Mouse (Mus musculus) midbrain, postnatal 0 days (tissue): ENCODE data around the gene Ebp. TPM values are rescaled to one million over a fixed set of nuclear protein-coding genes. Genes with fewer than 3 reads are reported as not detected.

Experiments used
- ATAC-seq: fragments of 200-750 bp; cut with Nextera tagmentation; 2 replicates; pipeline ENCODE4 v1.8.0; 2017; ENCODE audit warnings: moderate number of reproducible peaks, mild to moderate bottlenecking, moderate TSS enrichment, moderate library complexity; ENCODE audit not compliant: low FRiP score
- DNase-seq: peaks from one replicate; pipeline ENCODE4 v3.0.0-alpha.2; 2015; ENCODE audit warnings: low spot score
- H3K27ac ChIP-seq: fragments of 300-500 bp; sonication (generic); 2 replicates; pipeline ENCODE4 v1.5.1; 2014; ENCODE audit warnings: low read depth, mild to moderate bottlenecking, low read length, mixed read lengths
- H3K27me3 ChIP-seq: fragments of 300-500 bp; sonication (generic); 2 replicates; pipeline ENCODE4 v1.6.1; 2014; ENCODE audit warnings: low read length, control low read depth, mixed read lengths; ENCODE audit not compliant: insufficient read depth
- H3K36me3 ChIP-seq: fragments of 300-500 bp; sonication (generic); 2 replicates; pipeline ENCODE4 v1.6.1; 2014; ENCODE audit warnings: low read length, control low read depth, mixed read lengths; ENCODE audit not compliant: insufficient read depth
- H3K4me1 ChIP-seq: fragments of 300-500 bp; sonication (generic); 2 replicates; pipeline ENCODE4 v1.6.1; 2014; ENCODE audit warnings: mild to moderate bottlenecking, control low read depth, antibody characterized with exemption, low read length, mixed read lengths; ENCODE audit not compliant: insufficient read depth
- H3K4me2 ChIP-seq: fragments of 300-500 bp; sonication (generic); 2 replicates; pipeline ENCODE4 v1.6.1; 2014; ENCODE audit warnings: low read depth, mild to moderate bottlenecking, low read length, mixed read lengths; ENCODE audit not compliant: poor library complexity, severe bottlenecking
- H3K4me3 ChIP-seq: fragments of 300-500 bp; sonication (generic); 2 replicates; pipeline ENCODE4 v1.5.1; 2014; ENCODE audit warnings: low read depth, mild to moderate bottlenecking, low read length, moderate library complexity
- H3K9ac ChIP-seq: fragments of 300-500 bp; sonication (generic); replicated peaks from 2 replicates; pipeline ENCODE4 v1.6.1; 2014; ENCODE audit warnings: mild to moderate bottlenecking, low read length, moderate library complexity, mixed read lengths; ENCODE audit not compliant: poor library complexity, severe bottlenecking
- H3K9me3 ChIP-seq: fragments of 300-500 bp; sonication (generic); 2 replicates; pipeline ENCODE4 v1.6.1; 2016; ENCODE audit warnings: low read length, control low read depth
- CTCF ChIP-seq: IDR thresholded peaks from 2 replicates; pipeline ENCODE4 v1.5.1; 2016; ENCODE audit warnings: antibody characterized with exemption, mild to moderate bottlenecking
- whole genome bisulfite sequencing: fragments of 180-500 bp; shearing (Covaris S2); extraction: QIAGEN DNeasy Blood & Tissue Kit; methylation state at CpG from one replicate; pipeline ENCODE4 v1.1.7; 2014; 5-methylcytosine and 5-hydroxymethylcytosine counted together
- polyA plus RNA-seq: library from polyadenylated mRNA; unstranded; fragments of >200 nt; fragmentation: Nextera tagmentation; extraction: Ambion mirVana; gene quantifications from 2 replicates; pipeline ENCODE4 v1.2.1, GENCODE M21; 2015
- total RNA-seq: library from RNA; depleted of rRNA; stranded (reverse); fragments of >200 nt; gene quantifications from 2 replicates; pipeline ENCODE4 v1.2.3, GENCODE M21; 2014

Ebp gene
- total and polyA plus RNA-seq, 2 experiments from 2014 or later, result 22.9 to 26.6 TPM

GRCm38 (mm10) chrX:8209720-8210119, 16.4 kb upstream of the Ebp start:
- DNase-seq (no peak), ATAC-seq (no peak)
- Histone ChIP-seq H3K9me3 (no peaks in the 10 kb centered on the region), H3K27ac (no peak overlapping the region), H3K36me3 (no peaks in the 10 kb centered on the region), H3K4me2 (no peak overlapping the region), H3K4me1 (0 out of 2 replicates have a peak, but pooled peaks cover 4% of the 10 kb centered on the region), H3K27me3 (no peaks in the 10 kb centered on the region), H3K4me3 (no peak overlapping the region), H3K9ac (no peak overlapping the region)
- WGBS, result 81% methylated on average over 2 of the region's 2 CpGs
- no peak for TF ChIP-seq CTCF

GRCm38 (mm10) chrX:8207224-8207623, 13.9 kb upstream of the Ebp start:
- H3K4me2 ChIP-seq, result peak overlapping the region; percentile 55; the same call in 1 of the 2 replicates
- 32% methylated on average over 4 of the region's 4 CpGs for WGBS
- H3K9me3 ChIP-seq, result no peaks in the 10 kb centered on the region
- H3K27me3 ChIP-seq, result no peaks in the 10 kb centered on the region
- 0 out of 2 replicates have a peak, but pooled peaks cover 4% of the 10 kb centered on the region for H3K4me1 ChIP-seq
- H3K27ac ChIP-seq, result no peak overlapping the region
- no peak for DNase-seq
- peak overlapping the region; percentile 53; the same call in 1 of the 2 replicates for H3K4me3 ChIP-seq
- H3K36me3 ChIP-seq, result peaks cover 3% of the 10 kb centered on the region; the same call in 1 of the 2 replicates
- no peak overlapping the region for H3K9ac ChIP-seq
- TF ChIP-seq CTCF, result no peak
- no peak for ATAC-seq

DNA sequence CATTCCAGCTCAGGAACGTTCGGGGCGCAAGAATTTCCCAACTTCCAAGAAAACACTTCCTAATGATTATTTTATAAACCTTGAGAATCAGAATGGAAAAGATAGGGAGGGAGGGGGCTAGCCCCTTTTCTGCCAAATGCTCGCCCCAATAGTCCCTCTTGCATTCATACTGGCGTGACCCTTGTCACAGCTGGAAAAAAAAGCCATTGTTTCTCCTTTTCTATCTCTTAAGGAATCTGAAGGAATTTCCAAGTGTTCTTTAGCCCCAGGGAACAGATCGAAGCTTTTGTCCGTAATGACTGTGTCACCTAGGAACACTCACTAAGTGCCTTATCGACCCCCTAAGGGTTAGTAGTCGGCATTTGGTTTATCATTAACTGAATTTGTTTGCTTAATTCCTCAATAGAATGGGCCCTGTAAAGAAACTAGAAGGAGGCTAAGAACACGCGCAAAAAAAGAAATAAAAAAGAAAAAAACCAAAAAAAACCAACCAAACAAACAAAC, 13.4 kb upstream of the Ebp start:
- Histone ChIP-seq H3K9me3 (no peaks in the 10 kb centered on the region), H3K4me2 (peak overlapping the region; percentile 55), H3K9ac (peak overlapping the region; percentile 71; the same call in 1 of the 2 replicates), H3K27me3 (no peaks in the 10 kb centered on the region), H3K27ac (no peak overlapping the region), H3K36me3 (peaks cover 3% of the 10 kb centered on the region; the same call in 1 of the 2 replicates), H3K4me1 (0 out of 2 replicates have a peak, but pooled peaks cover 4% of the 10 kb centered on the region), H3K4me3 (peak overlapping the region; percentile 53)
- ATAC-seq (no peak), DNase-seq (no peak)
- no peak for TF ChIP-seq CTCF
- WGBS, result 26% methylated on average over 11 of the region's 11 CpGs

DNA sequence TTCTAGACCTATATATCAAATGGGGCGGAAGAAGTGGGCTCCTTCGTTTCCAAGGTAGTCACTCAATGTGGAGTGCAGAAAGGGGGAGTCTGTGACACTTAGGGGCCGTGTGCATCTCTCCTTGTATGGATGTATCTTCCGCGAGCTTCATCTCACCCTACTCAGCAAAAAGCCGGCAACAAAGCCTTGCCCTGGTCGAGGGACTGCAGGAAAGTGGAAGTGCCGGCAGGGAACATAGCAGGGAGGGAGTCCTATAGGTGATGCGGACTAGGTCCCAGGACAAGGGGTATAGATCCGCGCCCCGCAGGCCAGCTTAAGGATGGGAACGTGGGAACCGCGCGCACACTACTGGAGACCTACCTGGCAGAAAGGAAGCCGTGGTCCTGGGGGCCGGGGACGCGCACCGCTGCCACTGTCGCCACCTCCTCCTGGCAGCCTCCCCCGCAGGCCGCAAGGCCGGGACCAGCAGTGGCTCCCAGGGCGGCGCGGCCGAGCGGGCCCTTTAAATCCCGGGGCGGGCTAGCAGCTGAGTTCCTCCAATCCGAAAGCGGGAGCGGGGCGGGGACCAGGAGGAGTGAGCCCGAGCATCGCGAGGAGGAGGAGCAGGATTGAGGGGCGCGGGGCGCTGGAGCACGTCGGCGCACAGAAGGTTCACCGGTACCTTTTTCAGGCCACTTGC, 12.8 kb upstream of the Ebp start, which contains the start of gene Porcn:
Gene Porcn (minus strand): TSS at position 511 of the 679 bp plus-strand sequence.
- Histone ChIP-seq H3K27ac (peak within 1 kb of the TSS; percentile 68), H3K4me1 (0 out of 2 replicates have a peak, but pooled peaks cover 4% of the 10 kb centered on the region), H3K4me2 (peak within 1 kb of the TSS; percentile 55), H3K36me3 (peaks cover 3% of the 10 kb centered on the region; the same call in 1 of the 2 replicates), H3K9ac (peak within 1 kb of the TSS; percentile 71), H3K9me3 (no peaks in the 10 kb centered on the region), H3K4me3 (peak within 1 kb of the TSS; percentile 53), H3K27me3 (no peaks in the 10 kb centered on the region)
- WGBS, result 17% methylated on average over 45 of the region's 46 CpGs
- ATAC-seq (peak; percentile 93), DNase-seq (peak; percentile 83)
- TF ChIP-seq CTCF, result no peak

DNA sequence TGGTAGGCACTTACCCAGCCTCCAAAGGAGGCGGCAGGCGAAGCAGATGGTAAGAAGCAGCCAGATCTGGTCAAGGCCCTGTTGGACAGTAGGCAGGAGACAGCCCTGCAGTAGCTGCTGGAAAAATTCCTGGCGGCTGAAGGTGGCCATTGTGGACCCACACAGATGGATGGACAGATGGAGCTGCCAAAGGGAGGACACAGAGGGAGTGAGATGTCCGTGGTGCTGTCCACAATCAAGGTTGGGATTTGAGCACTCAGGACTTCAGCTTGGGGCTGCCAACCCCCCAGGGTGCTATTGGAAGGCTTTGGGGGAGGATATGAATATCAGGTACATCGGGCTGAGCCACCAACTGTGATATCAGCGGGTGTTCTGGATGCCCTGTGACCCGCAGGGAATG, 12.2 kb upstream of the Ebp start:
- H3K4me1 ChIP-seq, result 0 out of 2 replicates have a peak, but pooled peaks cover 4% of the 10 kb centered on the region
- H3K9ac ChIP-seq, result peak overlapping the region; percentile 71
- no peak for TF ChIP-seq CTCF
- peak overlapping the region; percentile 53 for H3K4me3 ChIP-seq
- H3K36me3 ChIP-seq, result peaks cover 3% of the 10 kb centered on the region; the same call in 1 of the 2 replicates
- WGBS, result 39% methylated on average over 7 of the region's 7 CpGs
- H3K9me3 ChIP-seq, result no peaks in the 10 kb centered on the region
- no peak for DNase-seq
- H3K4me2 ChIP-seq, result peak overlapping the region; percentile 55
- H3K27me3 ChIP-seq, result no peaks in the 10 kb centered on the region
- peak overlapping the region; percentile 68 for H3K27ac ChIP-seq
- ATAC-seq, result peak; percentile 2; the same call in 1 of the 2 replicates

DNA sequence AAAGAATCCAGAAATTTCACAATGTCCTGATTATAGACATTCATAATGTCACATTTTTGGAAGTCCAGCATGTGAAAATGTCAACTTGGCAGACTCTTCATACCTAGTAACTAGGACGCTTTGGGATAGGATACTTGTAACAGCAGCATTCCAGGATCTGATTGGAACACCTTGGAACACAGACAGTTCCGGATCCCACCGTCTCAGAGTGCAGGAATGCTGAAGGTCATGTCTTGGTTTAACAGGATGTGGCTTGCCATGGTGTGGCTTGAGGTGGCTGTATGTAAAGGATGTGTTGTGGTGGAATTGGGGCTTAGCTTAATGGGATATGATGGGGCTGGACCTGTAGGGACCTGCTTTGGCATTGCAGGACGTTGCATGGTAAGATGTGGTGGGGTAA, 11.8 kb upstream of the Ebp start:
- ATAC-seq (no peak), DNase-seq (no peak)
- no peak for TF ChIP-seq CTCF
- Histone ChIP-seq H3K36me3 (peaks cover 3% of the 10 kb centered on the region; the same call in 1 of the 2 replicates), H3K4me1 (0 out of 2 replicates have a peak, but pooled peaks cover 4% of the 10 kb centered on the region), H3K27ac (no peak overlapping the region), H3K4me2 (peak overlapping the region; percentile 55; the same call in 1 of the 2 replicates), H3K27me3 (no peaks in the 10 kb centered on the region), H3K4me3 (peak overlapping the region; percentile 53; the same call in 1 of the 2 replicates), H3K9ac (no peak overlapping the region), H3K9me3 (no peaks in the 10 kb centered on the region)
- 78% methylated on average over 4 of the region's 4 CpGs for WGBS
